Mouse (Mus musculus) liver, postnatal 0 days (tissue): ENCODE results near the gene Dock6. TPM values are rescaled to one million over a fixed set of nuclear protein-coding genes. Genes with fewer than 3 reads are reported as not detected.

Experiments
- ATAC-seq: fragments of 200-750 bp; cut with Nextera tagmentation; 2 replicates; pipeline ENCODE4 v1.8.0; 2017; ENCODE audit warnings: mild to moderate bottlenecking, moderate library complexity
- DNase-seq: peaks from one replicate; pipeline ENCODE4 v3.0.0-alpha.2; 2016
- H3K27ac ChIP-seq: fragments of 300-500 bp; sonication (generic); 2 replicates; pipeline ENCODE4 v1.5.1; 2014; ENCODE audit warnings: antibody characterized with exemption, moderate library complexity, mild to moderate bottlenecking, low read depth
- H3K27me3 ChIP-seq: fragments of 300-500 bp; sonication (generic); 2 replicates; pipeline ENCODE4 v1.6.1; 2014; ENCODE audit warnings: low read length, control low read depth, mixed read lengths; ENCODE audit not compliant: insufficient read depth
- H3K36me3 ChIP-seq: fragments of 300-500 bp; sonication (generic); replicated peaks from 2 replicates; pipeline ENCODE4 v1.6.1; 2014; ENCODE audit warnings: mild to moderate bottlenecking, control low read depth, low read length, moderate library complexity, mixed read lengths; ENCODE audit not compliant: insufficient read depth
- H3K4me1 ChIP-seq: fragments of 300-500 bp; sonication (generic); 2 replicates; pipeline ENCODE4 v1.6.1; 2014; ENCODE audit warnings: antibody characterized with exemption, mild to moderate bottlenecking, control low read depth; ENCODE audit not compliant: insufficient read depth
- H3K4me2 ChIP-seq: fragments of 300-500 bp; sonication (generic); 2 replicates; pipeline ENCODE4 v1.6.1; 2014; ENCODE audit warnings: low read depth, mild to moderate bottlenecking, low read length, moderate library complexity, mixed read lengths
- H3K4me3 ChIP-seq: fragments of 300-500 bp; sonication (generic); 2 replicates; pipeline ENCODE4 v1.5.1; 2014; ENCODE audit warnings: low read depth, low read length
- H3K9ac ChIP-seq: fragments of 300-500 bp; sonication (generic); replicated peaks from 2 replicates; pipeline ENCODE4 v1.6.1; 2014; ENCODE audit warnings: mild to moderate bottlenecking, moderate library complexity
- H3K9me3 ChIP-seq: fragments of 300-500 bp; sonication (generic); 2 replicates; pipeline ENCODE4 v1.6.1; 2016; ENCODE audit warnings: mild to moderate bottlenecking, control low read depth, low read length, mixed read lengths
- CTCF ChIP-seq: sonication (generic); IDR thresholded peaks from 2 replicates; pipeline ENCODE4 v1.5.1; 2016; ENCODE audit warnings: antibody characterized with exemption, low read depth
- EP300 ChIP-seq: IDR thresholded peaks from 2 replicates; pipeline ENCODE4 v1.6.1; 2016; ENCODE audit warnings: antibody characterized with exemption, low read depth, mild to moderate bottlenecking
- WGBS: fragments of 180-500 bp; shearing (Covaris S2); extraction: QIAGEN DNeasy Blood & Tissue Kit; methylation state at CpG from one replicate; pipeline ENCODE4 v1.1.7; 2014; ENCODE audit not compliant: insufficient replicate concordance; 5-methylcytosine and 5-hydroxymethylcytosine counted together
- polyA plus RNA-seq: library from polyadenylated mRNA; unstranded; fragments of >200 nt; fragmentation: Nextera tagmentation; extraction: Ambion mirVana; gene quantifications from 2 replicates; pipeline ENCODE4 v1.2.1, GENCODE M21; 2015

The Dock6 gene
- polyA plus RNA-seq, 1 experiment from 2014 or later: 4.1 TPM

- Histone ChIP-seq H3K9ac (no peak overlapping the region), H3K9me3 (peaks cover 4% of the 10 kb centered on the region; the same call in 1 of the 2 replicates), H3K27me3 (no peaks in the 10 kb centered on the region), H3K4me2 (no peak overlapping the region), H3K36me3 (no peaks in the 10 kb centered on the region), H3K27ac (0 out of 2 replicates have a peak overlapping the region, but pooled peaks have one; percentile 11), H3K4me1 (no peaks in the 10 kb centered on the region), H3K4me3 (no peak overlapping the region)
- WGBS: 66% methylated on average over 3 of the region's 3 CpGs
- ATAC-seq: 0 out of 2 replicates have a peak, but pooled peaks have one; percentile 15
- no peak for DNase-seq
- TF ChIP-seq CTCF (no peak), EP300 (no peak)
Observed at GRCm38 (mm10) chr9:21859606-21860005, 7.2 kb upstream of the Dock6 start.

GRCm38 (mm10) chr9:21858084-21858483, 5.6 kb upstream of the Dock6 start:
- 48% methylated on average over 6 of the region's 6 CpGs for WGBS
- no peaks in the 10 kb centered on the region for H3K36me3 ChIP-seq
- no peaks in the 10 kb centered on the region for H3K27me3 ChIP-seq
- H3K4me2 ChIP-seq: no peak overlapping the region
- no peak overlapping the region for H3K4me3 ChIP-seq
- no peak overlapping the region for H3K9ac ChIP-seq
- H3K9me3 ChIP-seq: peaks cover 4% of the 10 kb centered on the region; the same call in 1 of the 2 replicates
- peak; percentile 54 for ATAC-seq
- H3K27ac ChIP-seq: 0 out of 2 replicates have a peak overlapping the region, but pooled peaks have one; percentile 12
- no peak for DNase-seq
- TF ChIP-seq EP300 (peak; percentile 63), CTCF (no peak)
- no peaks in the 10 kb centered on the region for H3K4me1 ChIP-seq

GRCm38 (mm10) chr9:21857501-21857900, 5.1 kb upstream of the Dock6 start:
- Histone ChIP-seq H3K27me3 (no peaks in the 10 kb centered on the region), H3K9me3 (peaks cover 4% of the 10 kb centered on the region; the same call in 1 of the 2 replicates), H3K4me2 (no peak overlapping the region), H3K27ac (no peak overlapping the region), H3K36me3 (no peaks in the 10 kb centered on the region), H3K9ac (no peak overlapping the region), H3K4me1 (peaks cover 3% of the 10 kb centered on the region; the same call in 1 of the 2 replicates), H3K4me3 (no peak overlapping the region)
- ATAC-seq: no peak
- WGBS: 63% methylated on average over 2 of the region's 2 CpGs
- no peak for TF ChIP-seq EP300
- no peak for TF ChIP-seq CTCF
- no peak for DNase-seq

- no peaks in the 10 kb centered on the region for H3K27me3 ChIP-seq
- 87% methylated on average over 6 of the region's 6 CpGs for WGBS
Observed at GRCm38 (mm10) chr9:21854894-21855293, 2.5 kb upstream of the Dock6 start.

GRCm38 (mm10) chr9:21853961-21854360, 1.5 kb upstream of the Dock6 start:
- Histone ChIP-seq H3K4me3 (no peak overlapping the region), H3K27ac (no peak overlapping the region), H3K9me3 (no peaks in the 10 kb centered on the region), H3K36me3 (no peaks in the 10 kb centered on the region), H3K4me2 (no peak overlapping the region), H3K4me1 (peaks cover 16% of the 10 kb centered on the region), H3K27me3 (no peaks in the 10 kb centered on the region), H3K9ac (no peak overlapping the region)
- WGBS: 65% methylated on average over 5 of the region's 5 CpGs
- ATAC-seq (no peak), DNase-seq (no peak)
- TF ChIP-seq CTCF: no peak
- TF ChIP-seq EP300: no peak

More at GRCm38 (mm10) chr9:21854894-21855293, 2.5 kb upstream of the Dock6 start:
- TF ChIP-seq EP300: no peak
- no peak for TF ChIP-seq CTCF
- Histone ChIP-seq H3K9ac (no peak overlapping the region), H3K9me3 (no peaks in the 10 kb centered on the region), H3K4me2 (no peak overlapping the region), H3K4me3 (no peak overlapping the region), H3K27ac (no peak overlapping the region), H3K4me1 (peaks cover 16% of the 10 kb centered on the region), H3K36me3 (no peaks in the 10 kb centered on the region)
- no peak for DNase-seq
- ATAC-seq: no peak

GRCm38 (mm10) chr9:21851084-21851483, 1.4 kb downstream of the Dock6 start:
- ATAC-seq: no peak
- Histone ChIP-seq H3K4me1 (peaks cover 16% of the 10 kb centered on the region), H3K4me2 (peak overlapping the region; percentile 85; the same call in 1 of the 2 replicates), H3K9ac (no peak overlapping the region), H3K9me3 (no peaks in the 10 kb centered on the region), H3K36me3 (no peaks in the 10 kb centered on the region), H3K27ac (no peak overlapping the region), H3K4me3 (no peak overlapping the region), H3K27me3 (no peaks in the 10 kb centered on the region)
- no peak for DNase-seq
- 55% methylated on average over 3 of the region's 3 CpGs for WGBS
- TF ChIP-seq CTCF (no peak), EP300 (no peak)
